Comparison of ENCODE assay signal across 11 mouse cellular contexts in the genomic region with DNA sequence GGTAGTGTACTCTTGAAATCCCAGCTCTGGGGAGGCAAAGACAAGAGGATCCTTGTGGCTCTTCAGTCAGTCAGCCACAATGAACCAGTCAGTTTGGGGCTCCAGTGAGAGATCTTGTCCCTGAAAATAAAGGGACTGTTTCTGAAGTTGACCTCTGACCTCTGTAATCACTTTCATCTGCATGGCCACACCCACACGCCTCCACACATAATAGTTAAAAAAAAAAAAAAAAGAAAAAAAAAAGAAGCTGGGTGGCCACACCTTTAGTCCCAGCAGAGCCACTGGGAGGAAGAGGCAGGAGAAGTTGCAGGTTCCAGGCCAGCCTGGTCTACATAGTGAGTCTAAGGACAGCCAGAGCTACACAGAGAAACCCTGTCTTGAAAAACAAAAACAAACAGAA.
DNase-seq lines count a peak whose midpoint lies in the region; ATAC-seq and TF ChIP-seq lines count a peak whose summit lies in the region.
"Had no signal": no experiment of that assay in that cellular context is flagged by ENCODE, and none has a peak within 500 bp of the region (broad histone marks: within the 10 kb centered on the region; RNA-seq: fewer than 3 reads in every experiment).

No protein-coding gene starts in this region.

- no peak for TF ChIP-seq POLR2A in thymus, adult 2 months (IDR thresholded peaks at IDR 0.05; ENCODE audit: control insufficient read depth, extremely low read depth, insufficient read depth, low read length, poor library complexity)

- 26% methylated on average over 1 of the region's 1 CpGs for WGBS in embryonic facial prominence, embryonic 10.5 days
- WGBS in midbrain, embryonic 13.5 days, result 57% methylated on average over 1 of the region's 1 CpGs
- WGBS in thymus, adult 2 months, result 93% methylated on average over 1 of the region's 1 CpGs

- no peak for DNase-seq in left cerebral cortex, adult 2 months (ENCODE audit: extremely low spot score in 1 of 2, low spot score in 2 of 2)
- no peak for DNase-seq in left cerebral cortex, postnatal 14 days (ENCODE audit: low spot score in 2 of 2)
- DNase-seq in ES-CJ7 (ENCODE audit: low read depth, low spot score), result peak; percentile 8
- no peak for DNase-seq in embryonic facial prominence, embryonic 10.5 days (ENCODE audit: low spot score)
- DNase-seq in thymus, adult 2 months, result no peak
- DNase-seq in spleen, postnatal 4 days (ENCODE audit: low spot score in 2 of 2), result no peak
- no peak for DNase-seq in right cerebral cortex, postnatal 25 days
- DNase-seq: cerebellum, adult 18-20 months had no signal

- H3K9me3 ChIP-seq in embryonic facial prominence, embryonic 10.5 days, result no peaks in the 10 kb centered on the region
- no peaks in the 10 kb centered on the region for H3K9me3 ChIP-seq in midbrain, embryonic 13.5 days
- H3K9me3 ChIP-seq: embryonic facial prominence, embryonic 12.5 days had no signal

- peak overlapping the region; percentile 83; the same call in 1 of the 2 replicates for H3K27ac ChIP-seq in left cerebral cortex, adult 2 months
- H3K27ac ChIP-seq in embryonic facial prominence, embryonic 10.5 days (replicated peaks), result 0 out of 2 replicates have a peak overlapping the region, but pooled peaks have one; percentile 83
- 0 out of 2 replicates have a peak overlapping the region, but pooled peaks have one; percentile 82 for H3K27ac ChIP-seq in midbrain, embryonic 13.5 days
- no peak overlapping the region for H3K27ac ChIP-seq in thymus, adult 2 months (ENCODE audit: control insufficient read depth, insufficient read depth, low read length)

- H3K4me1 ChIP-seq in embryonic facial prominence, embryonic 10.5 days, result peaks cover 39% of the 10 kb centered on the region
- peaks cover 24% of the 10 kb centered on the region for H3K4me1 ChIP-seq in midbrain, embryonic 13.5 days (replicated peaks)
- H3K4me1 ChIP-seq in thymus, adult 2 months (replicated peaks; ENCODE audit: control insufficient read depth, insufficient read depth, low read length), result peaks cover 21% of the 10 kb centered on the region

- no peak overlapping the region for H3K9ac ChIP-seq in midbrain, embryonic 13.5 days (replicated peaks)
- H3K9ac ChIP-seq: embryonic facial prominence, embryonic 12.5 days had no signal

- H3K36me3 ChIP-seq in embryonic facial prominence, embryonic 10.5 days (replicated peaks), result no peaks in the 10 kb centered on the region
- H3K36me3 ChIP-seq in midbrain, embryonic 13.5 days, result no peaks in the 10 kb centered on the region
- no peaks in the 10 kb centered on the region for H3K36me3 ChIP-seq in thymus, adult 2 months (ENCODE audit: control insufficient read depth, insufficient read depth, low read length)
- H3K36me3 ChIP-seq: embryonic facial prominence, embryonic 12.5 days had no signal

- intact Hi-C loops in left cerebral cortex, adult 2 months (cut with DNase I), result no loop called here
- intact Hi-C loops in left cerebral cortex, postnatal 14 days (cut with DNase I), result no loop called here

- TF ChIP-seq CTCF in left cerebral cortex, adult 2 months (IDR thresholded peaks at IDR 0.05), result no peak
- no peak for TF ChIP-seq CTCF in thymus, adult 2 months (IDR thresholded peaks at IDR 0.05; ENCODE audit: borderline replicate concordance, control insufficient read depth, extremely low read depth, insufficient read depth, low read length, poor library complexity)

- H3K4me3 ChIP-seq in left cerebral cortex, adult 2 months, result no peak overlapping the region
- no peak overlapping the region for H3K4me3 ChIP-seq in embryonic facial prominence, embryonic 10.5 days
- no peak overlapping the region for H3K4me3 ChIP-seq in midbrain, embryonic 13.5 days (replicated peaks)
- no peak overlapping the region for H3K4me3 ChIP-seq in thymus, adult 2 months (ENCODE audit: control insufficient read depth, insufficient read depth, low read length)
- H3K4me3 ChIP-seq: embryonic facial prominence, embryonic 12.5 days had no signal

- no peak overlapping the region for H3K4me2 ChIP-seq in midbrain, embryonic 13.5 days (replicated peaks)
- H3K4me2 ChIP-seq: embryonic facial prominence, embryonic 12.5 days; heart, embryonic 11.5 days had no signal

- H3K27me3 ChIP-seq in embryonic facial prominence, embryonic 10.5 days (replicated peaks; ENCODE audit: low read depth, poor library complexity, severe bottlenecking), result 0 out of 2 replicates have a peak, but pooled peaks cover 5% of the 10 kb centered on the region
- no peaks in the 10 kb centered on the region for H3K27me3 ChIP-seq in midbrain, embryonic 13.5 days
- no peaks in the 10 kb centered on the region for H3K27me3 ChIP-seq in thymus, adult 2 months (ENCODE audit: control insufficient read depth, insufficient read depth, low read length)
- H3K27me3 ChIP-seq: embryonic facial prominence, embryonic 12.5 days had no signal

- no peak for ATAC-seq in midbrain, embryonic 13.5 days
